Mouse (Mus musculus): ENCODE data around the gene Ccdc6.

DNA sequence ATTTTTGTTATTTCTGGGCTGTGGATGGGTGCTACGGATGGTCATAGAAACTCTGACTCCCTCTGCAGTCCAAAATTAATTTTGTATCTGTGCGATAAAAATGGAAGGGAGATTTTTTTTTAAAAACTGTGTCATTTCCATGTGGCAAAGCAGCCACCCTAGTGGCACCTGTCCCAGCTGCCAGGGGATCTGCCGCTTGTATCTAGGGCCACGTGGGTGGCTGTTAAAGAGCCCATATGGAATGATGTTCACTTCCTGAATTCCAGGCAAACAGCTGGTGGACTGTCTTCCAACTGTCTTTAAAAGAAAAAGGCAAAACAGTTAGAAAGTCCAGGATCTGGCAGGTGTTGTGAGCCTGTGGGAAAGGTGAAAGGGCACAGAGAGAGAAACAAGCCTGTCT lies 25.6 kb upstream of the Ccdc6 start:
- TF ChIP-seq EP300 (IDR thresholded peaks at IDR 0.05; ENCODE audit: insufficient read depth, low read depth, low read length): no peak
- TF ChIP-seq CTCF (IDR thresholded peaks at IDR 0.05; ENCODE audit: low read depth, low read length): no peak
- no peak for TF ChIP-seq POLR2A (IDR thresholded peaks at IDR 0.05; ENCODE audit: insufficient read depth, low read length)
